Mouse (Mus musculus) brain, embryonic 14.5 days (tissue): Measurements from ENCODE around the gene Retn.

Experiments
- CTCF ChIP-seq: fragments of 200-500 bp; IDR thresholded peaks from 2 replicates; pipeline ENCODE4 v1.5.1; 2012; ENCODE audit warnings: inconsistent platforms, mild to moderate bottlenecking, moderate library complexity, borderline replicate concordance; ENCODE audit not compliant: insufficient read depth, insufficient read length; ENCODE audit errors: extremely low read depth
- POLR2A ChIP-seq: fragments of 200-500 bp; IDR thresholded peaks from 2 replicates; pipeline ENCODE4 v1.6.1; 2012; ENCODE audit warnings: mild to moderate bottlenecking, inconsistent platforms, borderline replicate concordance; ENCODE audit not compliant: poor library complexity, insufficient read depth, insufficient read length, severe bottlenecking; ENCODE audit errors: extremely low read depth

DNA sequence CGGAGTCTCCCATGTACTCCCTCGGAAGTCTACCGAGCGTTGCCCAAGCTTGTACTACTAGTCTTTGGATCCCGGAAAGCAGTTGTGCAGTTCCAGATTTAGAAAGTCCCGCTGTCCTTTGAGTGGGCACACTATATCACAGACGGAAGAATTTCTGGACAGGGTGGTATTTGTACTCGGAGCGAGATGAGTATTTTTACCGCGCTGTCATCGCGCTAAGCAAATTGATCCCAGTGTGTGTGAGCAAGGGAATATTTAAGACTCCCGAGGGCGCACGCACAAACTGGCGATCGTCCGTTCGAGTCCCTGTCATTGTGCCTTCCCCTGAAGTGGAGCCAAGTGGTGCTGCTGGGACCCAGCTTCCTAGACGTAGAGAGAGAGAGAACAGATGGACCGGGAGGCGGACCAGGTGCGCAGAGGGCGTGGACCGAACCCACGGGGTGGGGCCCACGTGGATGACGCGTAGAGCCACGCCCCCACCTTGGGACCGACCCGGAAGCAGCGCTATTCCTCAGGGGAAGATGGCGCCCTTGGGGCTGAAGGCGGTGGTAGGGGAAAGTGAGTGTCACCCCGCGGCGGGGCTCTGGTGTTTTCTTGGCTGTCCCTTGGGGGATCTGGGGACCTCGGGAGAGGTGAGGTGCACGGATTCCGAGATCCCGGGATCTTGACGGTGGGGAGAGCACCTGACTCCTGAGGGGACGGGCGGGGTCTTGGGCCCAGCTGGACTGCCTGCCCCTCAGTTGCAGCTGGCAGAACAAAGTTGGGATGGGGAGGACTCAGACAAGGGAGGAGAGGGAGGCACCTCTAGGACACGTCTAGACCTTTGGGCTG lies 24.7 kb upstream of the Retn start, which contains the start of gene Stxbp2:
- TF ChIP-seq POLR2A: peak; percentile 19; the same call in 1 of the 2 replicates
- TF ChIP-seq CTCF: no peak
